Mouse (Mus musculus) adrenal gland, adult (tissue): Measurements from ENCODE around the gene Adra1b.

Source experiments
- DNase-seq, 2 experiments: peaks; one replicate each; pipeline ENCODE4 v3.0.0; 2022 to 2023; ENCODE audit warnings: low spot score in 1 of 2; ENCODE audit not compliant: inconsistent age in 2 of 2

The Adra1b gene

GRCm38 (mm10) chr11:43747233-43748226 is 153.5 kb downstream of the Adra1b start, which contains the start of gene Ttc1:
Ttc1 (minus strand) TSS chr11:43748008.
- DNase-seq, result peak; percentile 97 to 99

GRCm38 (mm10) chr11:43728737-43729301 is 172.2 kb downstream of the Adra1b start:
- DNase-seq, result peak in 1 of 2 experiments; percentile 63

DNA sequence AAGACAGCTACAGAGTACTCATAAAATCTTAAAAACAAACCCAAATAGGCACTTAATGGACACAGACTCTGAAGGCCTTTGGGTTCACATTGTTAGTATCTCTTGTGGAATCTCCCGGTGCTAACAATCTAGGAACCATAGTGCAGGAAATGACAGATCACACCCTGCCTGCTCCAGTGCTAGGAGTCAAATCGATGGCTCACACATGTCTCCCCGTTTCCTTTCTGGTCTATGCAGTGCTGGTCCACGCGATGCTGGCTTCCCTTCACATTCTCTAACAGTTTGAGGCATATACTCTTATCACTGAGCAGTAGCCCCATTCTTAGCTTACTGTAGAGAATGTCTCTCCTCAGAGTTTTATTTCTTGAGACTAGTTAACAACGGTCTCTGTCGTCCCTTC is 173.2 kb downstream of the Adra1b start:
- no peak for DNase-seq
